Mouse (Mus musculus) kidney, postnatal 0 days (tissue): ENCODE measurements at regions not wholly inside any gene's neighbourhood (a gene's known extent, or its start where the extent isn't known, plus 50 kb on each side); places are given as distances from the start of the nearest gene placed in this dataset.

Experiments
- ATAC-seq: fragments of 200-750 bp; cut with Nextera tagmentation; replicated peaks from 2 replicates; pipeline ENCODE4 v1.8.0; 2017; ENCODE audit warnings: low read depth, moderate number of reproducible peaks, moderate TSS enrichment, moderate library complexity; ENCODE audit not compliant: low FRiP score
- DNase-seq: peaks from one replicate; pipeline ENCODE4 v3.0.0-alpha.2; 2016; ENCODE audit warnings: low spot score
- H3K27ac ChIP-seq: fragments of 300-500 bp; sonication (generic); 2 replicates; pipeline ENCODE4 v1.5.1; 2014; ENCODE audit warnings: mild to moderate bottlenecking
- H3K27me3 ChIP-seq: fragments of 300-500 bp; sonication (generic); 2 replicates; pipeline ENCODE4 v1.6.1; 2014; ENCODE audit warnings: low read length, mixed read lengths; ENCODE audit not compliant: insufficient read depth
- H3K36me3 ChIP-seq: fragments of 300-500 bp; sonication (generic); 2 replicates; pipeline ENCODE4 v1.6.1; 2014; ENCODE audit warnings: low read length, mixed read lengths; ENCODE audit not compliant: insufficient read depth
- H3K4me1 ChIP-seq: fragments of 300-500 bp; sonication (generic); replicated peaks from 2 replicates; pipeline ENCODE4 v1.6.1; 2014; ENCODE audit warnings: antibody characterized with exemption, low read length, mixed read lengths; ENCODE audit not compliant: insufficient read depth
- H3K4me2 ChIP-seq: fragments of 300-500 bp; sonication (generic); 2 replicates; pipeline ENCODE4 v1.6.1; 2014; ENCODE audit warnings: mild to moderate bottlenecking, low read length, moderate library complexity, mixed read lengths
- H3K4me3 ChIP-seq: fragments of 300-500 bp; sonication (generic); replicated peaks from 2 replicates; pipeline ENCODE4 v1.5.1; 2014; ENCODE audit warnings: low read depth, low read length
- H3K9ac ChIP-seq: fragments of 300-500 bp; sonication (generic); 2 replicates; pipeline ENCODE4 v1.6.1; 2014; ENCODE audit warnings: low read depth, low read length
- H3K9me3 ChIP-seq: fragments of 300-500 bp; sonication (generic); replicated peaks from 2 replicates; pipeline ENCODE4 v1.6.1; 2016; ENCODE audit warnings: low read length, inconsistent platforms, mixed read lengths
- CTCF ChIP-seq: IDR thresholded peaks from 2 replicates; pipeline ENCODE4 v1.5.1; 2016; ENCODE audit warnings: antibody characterized with exemption, low read depth, mild to moderate bottlenecking, moderate library complexity
- WGBS: fragments of 180-500 bp; shearing (Covaris S2); extraction: QIAGEN DNeasy Blood & Tissue Kit; methylation state at CpG from one replicate; pipeline ENCODE4 v1.1.7; 2014; 5-methylcytosine and 5-hydroxymethylcytosine counted together

DNA sequence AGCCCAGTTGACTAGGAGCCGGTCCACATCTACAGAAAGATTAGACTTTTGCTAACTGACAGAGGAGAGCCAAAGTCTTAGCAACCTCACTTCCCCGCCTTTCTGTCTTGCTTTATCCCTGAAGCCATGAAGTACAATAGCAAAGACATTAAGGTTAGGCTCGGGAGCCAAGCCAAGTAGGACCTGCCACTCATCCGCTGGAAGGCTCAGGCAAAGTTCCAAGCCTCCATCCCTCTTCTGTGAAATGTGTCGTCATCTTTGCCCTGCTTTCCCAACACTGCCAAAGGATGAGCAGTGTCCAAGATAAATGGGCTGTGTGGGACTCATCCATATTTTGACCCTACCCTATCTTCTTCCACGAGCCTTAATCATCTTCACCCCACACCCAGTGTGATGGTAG lies 250.6 kb upstream of the Cadm1 start:
- no peaks in the 10 kb centered on the region for H3K9me3 ChIP-seq
- H3K27me3 ChIP-seq: no peaks in the 10 kb centered on the region
- H3K36me3 ChIP-seq: no peaks in the 10 kb centered on the region
- H3K4me2 ChIP-seq: no peak overlapping the region
- H3K9ac ChIP-seq: no peak overlapping the region
- no peak for TF ChIP-seq CTCF
- DNase-seq (no peak), ATAC-seq (no peak)
- 62% methylated on average over 6 of the region's 6 CpGs for WGBS
- H3K4me1 ChIP-seq: peaks cover 5% of the 10 kb centered on the region; the same call in 1 of the 2 replicates
- H3K4me3 ChIP-seq: no peak overlapping the region
- H3K27ac ChIP-seq: no peak overlapping the region

GRCm38 (mm10) chr9:47280146-47280545 lies 249.8 kb upstream of the Cadm1 start:
- Histone ChIP-seq H3K4me3 (no peak overlapping the region), H3K27ac (no peak overlapping the region), H3K27me3 (no peaks in the 10 kb centered on the region), H3K4me2 (no peak overlapping the region), H3K9ac (no peak overlapping the region), H3K4me1 (peaks cover 5% of the 10 kb centered on the region; the same call in 1 of the 2 replicates), H3K9me3 (no peaks in the 10 kb centered on the region), H3K36me3 (no peaks in the 10 kb centered on the region)
- TF ChIP-seq CTCF: no peak
- DNase-seq (peak; percentile 78), ATAC-seq (no peak)
- 28% methylated on average over 7 of the region's 7 CpGs for WGBS

DNA sequence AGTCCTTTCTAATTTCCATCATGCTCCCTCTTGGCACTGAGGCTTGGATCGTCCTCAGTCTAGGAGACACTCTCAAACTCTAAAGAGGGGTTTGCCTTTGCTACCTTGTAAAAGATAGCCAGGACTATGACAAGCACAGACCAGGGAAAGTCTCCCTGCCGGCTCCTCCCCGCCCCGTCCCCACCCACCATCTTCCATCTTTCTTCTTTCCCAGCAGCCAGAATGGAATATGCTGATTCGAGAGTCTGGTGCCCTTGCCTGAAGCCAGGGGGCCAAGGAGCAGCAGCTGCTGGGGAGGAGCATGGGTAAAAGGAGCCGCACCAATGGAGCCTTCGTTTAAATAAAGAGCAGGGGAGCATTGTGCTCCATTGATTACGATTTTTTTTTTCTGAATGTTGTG lies 249.4 kb upstream of the Cadm1 start:
- no peak overlapping the region for H3K27ac ChIP-seq
- no peak overlapping the region for H3K4me2 ChIP-seq
- ATAC-seq (no peak), DNase-seq (no peak)
- 47% methylated on average over 8 of the region's 8 CpGs for WGBS
- H3K9ac ChIP-seq: no peak overlapping the region
- no peaks in the 10 kb centered on the region for H3K27me3 ChIP-seq
- peaks cover 5% of the 10 kb centered on the region; the same call in 1 of the 2 replicates for H3K4me1 ChIP-seq
- H3K36me3 ChIP-seq: no peaks in the 10 kb centered on the region
- H3K4me3 ChIP-seq: no peak overlapping the region
- peak; percentile 20; the same call in 1 of the 2 replicates for TF ChIP-seq CTCF
- no peaks in the 10 kb centered on the region for H3K9me3 ChIP-seq

DNA sequence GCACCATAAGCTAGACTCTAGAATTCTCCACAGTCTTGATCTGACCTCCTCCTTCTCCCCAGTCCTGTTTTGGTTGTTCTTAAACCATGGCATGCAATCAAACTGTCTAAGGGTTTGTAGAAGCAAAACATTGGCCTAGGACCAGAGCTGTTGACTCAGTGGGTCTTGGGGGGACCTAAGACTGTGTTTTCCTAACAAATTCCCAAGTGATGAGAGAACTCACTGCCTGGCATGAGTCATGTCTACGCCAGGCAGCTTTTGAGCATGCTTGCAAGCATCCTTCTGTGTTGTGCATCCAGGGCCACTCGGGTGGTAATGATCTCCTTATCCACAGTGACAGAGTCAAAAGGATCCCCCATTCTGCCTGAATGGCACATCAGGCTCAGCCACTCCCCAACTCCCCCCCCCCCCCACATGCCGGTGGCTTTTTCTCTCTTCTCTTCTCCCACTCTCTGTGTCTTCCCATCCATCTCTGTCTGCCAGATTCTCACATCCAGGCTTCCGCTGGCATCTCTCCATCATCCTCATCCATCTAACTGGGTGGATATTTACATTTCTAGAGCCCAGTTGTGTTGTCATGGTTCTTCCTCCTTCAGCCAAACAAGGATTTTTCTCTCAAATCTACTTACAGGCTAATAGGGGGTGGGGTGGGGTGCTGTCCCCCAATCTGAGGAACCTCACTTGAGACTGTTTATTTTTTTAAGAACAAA lies 246.1 kb upstream of the Cadm1 start:
- peaks cover 5% of the 10 kb centered on the region; the same call in 1 of the 2 replicates for H3K4me1 ChIP-seq
- DNase-seq: no peak
- ATAC-seq: no peak
- no peaks in the 10 kb centered on the region for H3K27me3 ChIP-seq
- no peak for TF ChIP-seq CTCF
- no peak overlapping the region for H3K27ac ChIP-seq
- H3K9ac ChIP-seq: no peak overlapping the region
- WGBS: 79% methylated on average over 4 of the region's 4 CpGs
- H3K9me3 ChIP-seq: no peaks in the 10 kb centered on the region
- no peaks in the 10 kb centered on the region for H3K36me3 ChIP-seq
- H3K4me3 ChIP-seq: no peak overlapping the region
- H3K4me2 ChIP-seq: no peak overlapping the region

DNA sequence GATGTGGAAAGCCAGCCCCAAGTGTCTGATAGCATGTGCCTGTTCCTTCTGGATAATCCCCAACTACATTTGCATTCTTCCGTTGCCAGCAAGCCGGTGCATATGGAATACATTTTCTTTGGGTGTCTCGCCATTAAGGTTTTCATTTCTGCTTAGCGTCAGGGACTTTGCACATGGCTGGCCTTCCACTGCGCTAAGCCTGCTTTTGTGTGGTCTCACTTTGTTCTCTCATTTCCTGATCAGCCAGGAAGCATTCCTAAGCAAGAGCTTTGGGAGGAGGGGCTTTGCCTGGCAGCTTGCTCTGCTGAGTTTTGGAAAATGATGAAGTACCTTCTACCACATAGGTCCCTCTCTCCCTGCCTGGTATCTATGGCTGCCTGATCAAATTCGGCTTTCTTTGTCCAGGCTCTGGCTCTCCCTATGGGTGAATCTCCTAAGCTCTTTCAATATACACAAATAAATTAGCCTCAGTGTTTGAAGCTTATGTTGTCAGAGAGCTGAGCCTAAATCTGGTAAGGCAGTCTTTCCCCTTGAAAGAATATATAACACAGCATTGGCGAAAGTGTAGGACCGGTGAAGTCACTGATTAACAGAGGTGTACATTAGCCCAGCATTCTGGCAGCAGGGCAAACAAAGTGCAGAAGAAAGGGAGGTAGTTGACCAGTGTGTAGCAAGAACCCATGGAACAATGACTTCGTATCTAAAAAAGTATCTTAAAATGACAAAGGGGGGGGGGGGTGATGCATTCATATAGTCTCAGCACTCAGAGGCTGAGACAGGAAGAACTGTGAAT lies 242.8 kb upstream of the Cadm1 start:
- no peak for DNase-seq
- H3K9ac ChIP-seq: no peak overlapping the region
- TF ChIP-seq CTCF: no peak
- H3K4me2 ChIP-seq: no peak overlapping the region
- H3K27ac ChIP-seq: 0 out of 2 replicates have a peak overlapping the region, but pooled peaks have one; percentile 8
- 66% methylated on average over 9 of the region's 9 CpGs for WGBS
- no peaks in the 10 kb centered on the region for H3K27me3 ChIP-seq
- no peaks in the 10 kb centered on the region for H3K4me1 ChIP-seq
- H3K4me3 ChIP-seq: no peak overlapping the region
- ATAC-seq: no peak
- no peaks in the 10 kb centered on the region for H3K36me3 ChIP-seq
- H3K9me3 ChIP-seq: no peaks in the 10 kb centered on the region

DNA sequence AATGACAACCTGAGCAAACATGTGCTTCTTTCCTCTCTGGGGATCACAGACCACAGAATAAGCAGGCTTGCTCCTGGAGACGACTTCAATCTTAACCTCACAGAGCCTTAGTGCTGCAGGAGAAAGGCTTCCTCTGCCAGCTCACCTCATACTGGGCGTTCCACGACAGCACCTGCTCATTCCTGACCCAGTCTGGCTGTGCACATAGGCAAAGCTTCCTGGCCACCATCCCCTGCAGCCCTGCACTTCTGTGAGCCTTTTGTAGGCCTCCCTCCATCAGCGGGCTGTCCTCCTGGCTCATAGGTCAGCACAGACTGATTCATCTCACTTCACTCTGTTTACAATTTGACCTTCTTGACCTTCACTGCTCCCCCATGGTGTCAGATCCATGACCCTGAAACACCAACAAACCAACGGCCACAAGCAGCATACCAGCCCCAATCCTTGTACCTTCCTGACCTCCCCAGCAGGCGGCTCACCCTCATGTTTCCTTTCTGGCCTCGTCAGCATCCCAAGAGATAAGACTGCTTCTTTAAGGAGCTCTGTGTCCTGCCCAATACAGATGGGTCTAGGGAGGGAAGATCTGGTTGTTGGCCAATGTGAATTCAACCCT lies 241.3 kb upstream of the Cadm1 start:
- Histone ChIP-seq H3K27me3 (no peaks in the 10 kb centered on the region), H3K4me3 (no peak overlapping the region), H3K4me1 (no peaks in the 10 kb centered on the region), H3K27ac (no peak overlapping the region), H3K36me3 (no peaks in the 10 kb centered on the region), H3K9ac (no peak overlapping the region), H3K4me2 (no peak overlapping the region), H3K9me3 (no peaks in the 10 kb centered on the region)
- peak; percentile 36; the same call in 1 of the 2 replicates for TF ChIP-seq CTCF
- no peak for ATAC-seq
- no peak for DNase-seq
- 44% methylated on average over 7 of the region's 7 CpGs for WGBS
